Mouse (Mus musculus): Measurements from ENCODE around the gene Nr1i3. TPM values are rescaled to one million over a fixed set of nuclear protein-coding genes. Genes with fewer than 3 reads are reported as not detected.

Gene Nr1i3
- polyA plus RNA-seq, 1 experiment from 2014 or later, result 2.4 TPM

- no peaks in the 10 kb centered on the region for H3K36me3 ChIP-seq (ENCODE audit: control insufficient read depth, insufficient read depth)
- no peaks in the 10 kb centered on the region for H3K4me1 ChIP-seq (ENCODE audit: control insufficient read depth, low read depth, low read length)
- no peak overlapping the region for H3K4me2 ChIP-seq (ENCODE audit: low read depth, low read length)
- ATAC-seq (ENCODE audit: low read depth), result no peak
- H3K9me3 ChIP-seq (replicated peaks; ENCODE audit: control insufficient read depth, low read length), result no peaks in the 10 kb centered on the region
- H3K27me3 ChIP-seq (ENCODE audit: control insufficient read depth, insufficient read depth, low read depth, low read length), result peaks cover 54% of the 10 kb centered on the region
- 10% methylated on average over 18 of the region's 18 CpGs for WGBS (ENCODE audit: insufficient replicate concordance)
- H3K27ac ChIP-seq (ENCODE audit: low read length), result no peak overlapping the region
- H3K4me3 ChIP-seq (ENCODE audit: low read depth, low read length), result no peak overlapping the region
- no peak overlapping the region for H3K9ac ChIP-seq (ENCODE audit: low read depth, low read length)
These were observed 20.5 kb upstream of the Nr1i3 start for GRCm38 (mm10) chr1:171193093-171193840.

GRCm38 (mm10) chr1:171193911-171194830, 19.6 kb upstream of the Nr1i3 start:
- H3K9me3 ChIP-seq (replicated peaks; ENCODE audit: control insufficient read depth, low read length), result no peaks in the 10 kb centered on the region
- no peak for ATAC-seq (ENCODE audit: low read depth)
- no peak overlapping the region for H3K4me2 ChIP-seq (ENCODE audit: low read depth, low read length)
- peaks cover 54% of the 10 kb centered on the region for H3K27me3 ChIP-seq (ENCODE audit: control insufficient read depth, insufficient read depth, low read depth, low read length)
- no peak overlapping the region for H3K4me3 ChIP-seq (ENCODE audit: low read depth, low read length)
- H3K36me3 ChIP-seq (ENCODE audit: control insufficient read depth, insufficient read depth), result no peaks in the 10 kb centered on the region
- no peak overlapping the region for H3K27ac ChIP-seq (ENCODE audit: low read length)
- no peak overlapping the region for H3K9ac ChIP-seq (ENCODE audit: low read depth, low read length)
- no peaks in the 10 kb centered on the region for H3K4me1 ChIP-seq (ENCODE audit: control insufficient read depth, low read depth, low read length)
- WGBS (ENCODE audit: insufficient replicate concordance), result 23% methylated on average over 11 of the region's 11 CpGs

- Histone ChIP-seq H3K4me3 (ENCODE audit: low read depth, low read length) (peak overlapping the region; percentile 54), H3K27ac (ENCODE audit: low read length) (no peak overlapping the region), H3K36me3 (ENCODE audit: control insufficient read depth, insufficient read depth) (no peaks in the 10 kb centered on the region), H3K9me3 (replicated peaks; ENCODE audit: control insufficient read depth, low read length) (no peaks in the 10 kb centered on the region), H3K4me2 (ENCODE audit: low read depth, low read length) (peak overlapping the region; percentile 62), H3K27me3 (ENCODE audit: control insufficient read depth, insufficient read depth, low read depth, low read length) (peaks cover 54% of the 10 kb centered on the region), H3K9ac (ENCODE audit: low read depth, low read length) (no peak overlapping the region), H3K4me1 (ENCODE audit: control insufficient read depth, low read depth, low read length) (no peaks in the 10 kb centered on the region)
- 10% methylated on average over 20 of the region's 20 CpGs for WGBS (ENCODE audit: insufficient replicate concordance)
- ATAC-seq (ENCODE audit: low read depth), result no peak
These were observed 18.5 kb upstream of the Nr1i3 start for GRCm38 (mm10) chr1:171195046-171195822.

- no peaks in the 10 kb centered on the region for H3K4me1 ChIP-seq (ENCODE audit: control insufficient read depth, low read depth, low read length)
- under 1% methylated on average over 33 of the region's 33 CpGs for WGBS (ENCODE audit: insufficient replicate concordance)
- peaks cover 54% of the 10 kb centered on the region for H3K27me3 ChIP-seq (ENCODE audit: control insufficient read depth, insufficient read depth, low read depth, low read length)
- no peak within 1 kb of the TSS; the same call in 1 of the 2 replicates for H3K9ac ChIP-seq (ENCODE audit: low read depth, low read length)
- peak; percentile 70 for ATAC-seq (ENCODE audit: low read depth)
- H3K9me3 ChIP-seq (replicated peaks; ENCODE audit: control insufficient read depth, low read length), result no peaks in the 10 kb centered on the region
- peak within 1 kb of the TSS; percentile 54 for H3K4me3 ChIP-seq (ENCODE audit: low read depth, low read length)
- H3K4me2 ChIP-seq (ENCODE audit: low read depth, low read length), result peak within 1 kb of the TSS; percentile 62
- H3K36me3 ChIP-seq (ENCODE audit: control insufficient read depth, insufficient read depth), result no peaks in the 10 kb centered on the region
- H3K27ac ChIP-seq (ENCODE audit: low read length), result no peak within 1 kb of the TSS
These were observed 17.8 kb upstream of the Nr1i3 start, which contains the start of gene Pcp4l1 for GRCm38 (mm10) chr1:171195887-171196397. TSS of gene Pcp4l1 (minus strand) at chr1:171196268.

GRCm38 (mm10) chr1:171199532-171199931, 14.2 kb upstream of the Nr1i3 start:
- no peaks in the 10 kb centered on the region for H3K4me1 ChIP-seq (ENCODE audit: control insufficient read depth, low read depth, low read length)
- no peaks in the 10 kb centered on the region for H3K9me3 ChIP-seq (replicated peaks; ENCODE audit: control insufficient read depth, low read length)
- no peaks in the 10 kb centered on the region for H3K36me3 ChIP-seq (ENCODE audit: control insufficient read depth, insufficient read depth)
- no peak overlapping the region for H3K9ac ChIP-seq (ENCODE audit: low read depth, low read length)
- H3K27me3 ChIP-seq (ENCODE audit: control insufficient read depth, insufficient read depth, low read depth, low read length), result peaks cover 29% of the 10 kb centered on the region
- H3K4me3 ChIP-seq (ENCODE audit: low read depth, low read length), result no peak overlapping the region
- no peak overlapping the region for H3K27ac ChIP-seq (ENCODE audit: low read length)
- H3K4me2 ChIP-seq (ENCODE audit: low read depth, low read length), result no peak overlapping the region
- 35% methylated on average over 1 of the region's 1 CpGs for WGBS (ENCODE audit: insufficient replicate concordance)
- ATAC-seq (ENCODE audit: low read depth), result no peak

- no peak overlapping the region for H3K4me3 ChIP-seq (ENCODE audit: low read depth, low read length)
- no peak for ATAC-seq (ENCODE audit: low read depth)
- H3K4me1 ChIP-seq (ENCODE audit: control insufficient read depth, low read depth, low read length), result no peaks in the 10 kb centered on the region; the same call in 1 of the 2 replicates
- H3K27ac ChIP-seq (ENCODE audit: low read length), result no peak overlapping the region
- H3K36me3 ChIP-seq (ENCODE audit: control insufficient read depth, insufficient read depth), result no peaks in the 10 kb centered on the region
- peaks cover 16% of the 10 kb centered on the region for H3K27me3 ChIP-seq (ENCODE audit: control insufficient read depth, insufficient read depth, low read depth, low read length)
- 68% methylated on average over 1 of the region's 1 CpGs for WGBS (ENCODE audit: insufficient replicate concordance)
- H3K9me3 ChIP-seq (replicated peaks; ENCODE audit: control insufficient read depth, low read length), result no peaks in the 10 kb centered on the region
- H3K9ac ChIP-seq (ENCODE audit: low read depth, low read length), result no peak overlapping the region
- H3K4me2 ChIP-seq (ENCODE audit: low read depth, low read length), result no peak overlapping the region
These were observed 13.0 kb upstream of the Nr1i3 start for GRCm38 (mm10) chr1:171200769-171201168.

GRCm38 (mm10) chr1:171203471-171204248, 10.1 kb upstream of the Nr1i3 start:
- H3K4me1 ChIP-seq (ENCODE audit: control insufficient read depth, low read depth, low read length), result no peaks in the 10 kb centered on the region; the same call in 1 of the 2 replicates
- WGBS (ENCODE audit: insufficient replicate concordance), result 43% methylated on average over 10 of the region's 11 CpGs
- no peaks in the 10 kb centered on the region for H3K36me3 ChIP-seq (ENCODE audit: control insufficient read depth, insufficient read depth)
- H3K4me3 ChIP-seq (ENCODE audit: low read depth, low read length), result no peak overlapping the region
- peak overlapping the region; percentile 74 for H3K27ac ChIP-seq (ENCODE audit: low read length)
- peak overlapping the region; percentile 27; the same call in 1 of the 2 replicates for H3K4me2 ChIP-seq (ENCODE audit: low read depth, low read length)
- no peaks in the 10 kb centered on the region for H3K9me3 ChIP-seq (replicated peaks; ENCODE audit: control insufficient read depth, low read length)
- H3K27me3 ChIP-seq (ENCODE audit: control insufficient read depth, insufficient read depth, low read depth, low read length), result no peaks in the 10 kb centered on the region
- H3K9ac ChIP-seq (ENCODE audit: low read depth, low read length), result no peak overlapping the region
- ATAC-seq (ENCODE audit: low read depth), result peak; percentile 43; the same call in 1 of the 2 replicates

GRCm38 (mm10) chr1:171204249-171204644, 9.5 kb upstream of the Nr1i3 start:
- H3K36me3 ChIP-seq (ENCODE audit: control insufficient read depth, insufficient read depth), result no peaks in the 10 kb centered on the region
- peak overlapping the region; percentile 74; the same call in 1 of the 2 replicates for H3K27ac ChIP-seq (ENCODE audit: low read length)
- ATAC-seq (ENCODE audit: low read depth), result peak; percentile 94
- 64% methylated on average over 7 of the region's 7 CpGs for WGBS (ENCODE audit: insufficient replicate concordance)
- no peaks in the 10 kb centered on the region for H3K9me3 ChIP-seq (replicated peaks; ENCODE audit: control insufficient read depth, low read length)
- H3K4me1 ChIP-seq (ENCODE audit: control insufficient read depth, low read depth, low read length), result no peaks in the 10 kb centered on the region; the same call in 1 of the 2 replicates
- 0 out of 2 replicates have a peak overlapping the region, but pooled peaks have one; percentile 27 for H3K4me2 ChIP-seq (ENCODE audit: low read depth, low read length)
- H3K9ac ChIP-seq (ENCODE audit: low read depth, low read length), result no peak overlapping the region
- no peaks in the 10 kb centered on the region for H3K27me3 ChIP-seq (ENCODE audit: control insufficient read depth, insufficient read depth, low read depth, low read length)
- H3K4me3 ChIP-seq (ENCODE audit: low read depth, low read length), result no peak overlapping the region
